Mouse (Mus musculus): Measurements from ENCODE around the gene Gm13278. TPM values are rescaled to one million over a fixed set of nuclear protein-coding genes. Genes with fewer than 3 reads are reported as not detected.
"Not testable (repeated sequence)": the region's sequence is repeated elsewhere in the genome, so short reads cannot be mapped to it uniquely, and the experiment has no call there.

Gene Gm13278
- polyA plus RNA-seq (2012; rRNA removed), result not detected in 2 replicates

DNA sequence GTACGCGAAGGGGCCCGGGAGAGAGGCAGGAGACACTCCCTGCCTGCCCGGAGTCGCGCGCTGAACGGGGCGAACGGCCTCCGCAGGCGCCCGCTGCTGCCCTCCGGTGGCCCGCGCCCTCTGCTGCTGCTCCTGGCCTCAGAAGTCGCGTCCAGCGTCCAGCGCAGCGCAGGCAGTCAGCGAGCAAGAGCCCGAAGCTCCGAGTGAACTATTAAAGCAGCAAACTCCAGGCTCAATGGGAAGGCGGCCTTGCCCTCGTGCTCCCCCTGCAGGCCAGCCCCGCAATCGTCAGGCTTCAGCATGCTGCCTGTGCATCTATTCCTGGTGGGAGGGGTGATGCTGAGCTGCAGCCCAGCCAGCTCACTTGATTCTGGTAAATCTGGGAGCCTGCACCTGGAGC, at the start of gene Gm13278:
Gene Gm13278 (plus strand): TSS at position 301 of the 400 bp plus-strand sequence.
- H3K4me1 ChIP-seq (ENCODE audit: control insufficient read depth, insufficient read depth, low read length); H3K27me3 ChIP-seq (ENCODE audit: control insufficient read depth, insufficient read depth, low read length); H3K4me3 ChIP-seq (replicated peaks; ENCODE audit: insufficient read depth, low read depth, low read length); DNase-seq; H3K27ac ChIP-seq (ENCODE audit: insufficient read depth, low read length): not testable (repeated sequence)
- WGBS, result no CpG with 5 or more reads among the region's 28 CpGs

DNA sequence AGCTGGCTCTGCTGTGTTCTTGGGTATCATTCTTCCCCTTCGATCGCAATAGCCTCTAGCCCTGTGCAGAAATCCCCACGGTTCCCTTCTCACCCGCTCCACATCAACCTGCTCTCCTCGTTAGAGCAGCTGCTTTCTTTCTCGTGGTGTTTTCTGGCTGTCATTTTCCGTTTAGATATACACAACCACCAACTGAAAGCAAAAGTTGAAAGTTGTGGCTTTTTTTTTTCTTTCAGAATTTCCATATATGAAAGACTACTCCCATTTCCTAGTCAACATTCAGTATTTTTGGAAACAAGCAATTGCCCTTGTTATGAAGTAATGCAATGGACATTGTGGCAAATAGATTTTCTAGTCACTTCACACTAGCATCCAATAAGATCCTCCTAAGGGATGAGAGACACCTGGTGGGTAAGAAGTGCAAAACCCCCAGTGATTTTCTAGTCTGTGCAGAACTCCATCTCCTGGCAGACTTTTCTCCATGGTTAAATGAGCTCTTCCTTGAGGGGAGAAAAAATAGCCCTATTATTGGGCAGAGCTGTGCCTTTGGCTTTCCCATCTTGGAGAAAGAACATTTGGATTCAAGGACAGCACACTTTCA, 48.5 kb upstream of the Gm13278 start:
- TF ChIP-seq POLR2A (IDR thresholded peaks at IDR 0.05; ENCODE audit: borderline replicate concordance, insufficient read depth, low read length) (no peak), CTCF (IDR thresholded peaks at IDR 0.05; ENCODE audit: borderline replicate concordance, insufficient read depth, low read depth, low read length) (no peak)
- Histone ChIP-seq H3K27me3 (ENCODE audit: control insufficient read depth, insufficient read depth, low read length) (no peaks in the 10 kb centered on the region), H3K27ac (ENCODE audit: insufficient read depth, low read length) (no peak overlapping the region), H3K4me1 (ENCODE audit: control insufficient read depth, insufficient read depth, low read length) (no peaks in the 10 kb centered on the region), H3K4me3 (replicated peaks; ENCODE audit: insufficient read depth, low read depth, low read length) (no peak overlapping the region)
- WGBS, result 74% methylated on average over 7 of the region's 7 CpGs
- no peak for DNase-seq

DNA sequence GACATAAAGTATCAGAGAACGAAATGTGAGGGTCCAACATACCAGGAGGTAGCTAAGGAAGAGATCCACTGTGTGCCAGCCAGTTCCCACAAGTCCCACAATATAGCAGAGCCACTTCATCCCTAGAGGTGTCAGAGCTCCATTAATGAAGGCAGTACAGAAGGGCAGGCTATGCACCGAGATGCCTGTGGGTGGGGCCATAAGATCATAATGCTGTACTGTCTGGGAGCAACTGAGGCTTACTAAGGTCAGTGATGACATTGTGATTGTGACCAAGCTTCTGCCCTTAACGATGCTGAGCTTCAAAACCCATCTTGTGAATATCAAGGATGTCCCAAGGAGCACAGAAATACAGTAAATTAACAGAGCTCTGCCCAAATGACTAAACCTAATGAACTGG, 47.1 kb upstream of the Gm13278 start:
- 59% methylated on average over 3 of the region's 3 CpGs for WGBS
- H3K27me3 ChIP-seq (ENCODE audit: control insufficient read depth, insufficient read depth, low read length), result no peaks in the 10 kb centered on the region
- no peak overlapping the region for H3K4me3 ChIP-seq (replicated peaks; ENCODE audit: insufficient read depth, low read depth, low read length)
- TF ChIP-seq POLR2A (IDR thresholded peaks at IDR 0.05; ENCODE audit: borderline replicate concordance, insufficient read depth, low read length) (no peak), CTCF (IDR thresholded peaks at IDR 0.05; ENCODE audit: borderline replicate concordance, insufficient read depth, low read depth, low read length) (peak; percentile 44; the same call in 1 of the 2 replicates)
- no peaks in the 10 kb centered on the region for H3K4me1 ChIP-seq (ENCODE audit: control insufficient read depth, insufficient read depth, low read length)
- H3K27ac ChIP-seq (ENCODE audit: insufficient read depth, low read length), result no peak overlapping the region
- no peak for DNase-seq

DNA sequence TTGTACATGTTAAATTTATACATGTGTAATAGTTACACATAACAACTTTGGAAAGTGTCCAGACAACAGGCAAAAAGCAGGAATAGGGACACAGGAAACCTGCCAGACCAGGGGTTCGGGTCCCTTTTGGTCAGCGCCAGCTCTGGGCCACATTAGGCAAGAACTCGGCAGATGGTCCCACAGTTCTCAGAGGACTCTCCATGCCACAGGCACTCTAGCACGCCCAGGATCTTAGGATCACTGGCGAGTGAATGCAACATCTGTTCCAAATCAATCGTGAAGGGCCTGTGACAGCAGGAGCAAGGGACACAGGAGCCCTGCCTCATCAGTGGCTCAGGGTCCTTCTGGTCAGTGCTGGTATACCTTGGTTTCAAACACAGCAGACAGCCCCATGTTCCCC, 41.4 kb upstream of the Gm13278 start:
- DNase-seq, result no peak

DNA sequence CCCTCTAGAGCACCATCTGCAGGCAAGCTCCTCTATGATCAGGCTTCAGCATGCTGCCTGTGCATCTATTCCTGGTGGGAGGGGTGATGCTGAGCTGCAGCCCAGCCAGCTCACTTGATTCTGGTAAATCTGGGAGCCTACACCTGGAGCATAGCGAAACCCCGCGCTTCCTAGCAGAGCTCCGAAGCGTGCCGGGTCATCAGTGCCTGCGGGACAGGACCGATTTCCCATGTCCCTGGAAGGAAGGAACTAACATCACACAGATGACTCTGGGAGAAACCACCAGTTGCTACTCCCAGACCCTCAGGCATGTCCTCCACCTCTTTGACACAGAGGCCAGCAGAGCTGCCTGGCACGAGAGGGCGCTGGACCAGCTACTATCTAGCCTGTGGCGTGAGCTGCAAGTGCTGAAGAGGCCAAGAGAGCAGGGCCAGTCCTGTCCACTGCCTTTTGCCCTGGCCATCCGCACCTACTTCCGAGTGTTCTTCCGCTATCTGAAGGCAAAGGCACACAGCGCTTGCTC, 36.5 kb upstream of the Gm13278 start, which contains the start of gene Gm13271:
Gene Gm13271 (plus strand): TSS at position 51 of the 523 bp plus-strand sequence.
- H3K4me3 ChIP-seq (replicated peaks; ENCODE audit: insufficient read depth, low read depth, low read length); H3K27me3 ChIP-seq (ENCODE audit: control insufficient read depth, insufficient read depth, low read length); H3K4me1 ChIP-seq (ENCODE audit: control insufficient read depth, insufficient read depth, low read length); H3K27ac ChIP-seq (ENCODE audit: insufficient read depth, low read length): not testable (repeated sequence)
- peak; percentile 77 to 80 for DNase-seq
- WGBS, result 84% methylated on average over 15 of the region's 15 CpGs

More for the DNA sequence above, 41.4 kb upstream of the Gm13278 start:
- no peaks in the 10 kb centered on the region for H3K4me1 ChIP-seq (ENCODE audit: control insufficient read depth, insufficient read depth, low read length)
- H3K4me3 ChIP-seq (replicated peaks; ENCODE audit: insufficient read depth, low read depth, low read length), result no peak overlapping the region
- no peak for TF ChIP-seq CTCF (IDR thresholded peaks at IDR 0.05; ENCODE audit: borderline replicate concordance, insufficient read depth, low read depth, low read length)
- no peak for TF ChIP-seq POLR2A (IDR thresholded peaks at IDR 0.05; ENCODE audit: borderline replicate concordance, insufficient read depth, low read length)
- WGBS, result 33% methylated on average over 6 of the region's 6 CpGs
- H3K27ac ChIP-seq (ENCODE audit: insufficient read depth, low read length), result no peak overlapping the region
- no peaks in the 10 kb centered on the region for H3K27me3 ChIP-seq (ENCODE audit: control insufficient read depth, insufficient read depth, low read length)

DNA sequence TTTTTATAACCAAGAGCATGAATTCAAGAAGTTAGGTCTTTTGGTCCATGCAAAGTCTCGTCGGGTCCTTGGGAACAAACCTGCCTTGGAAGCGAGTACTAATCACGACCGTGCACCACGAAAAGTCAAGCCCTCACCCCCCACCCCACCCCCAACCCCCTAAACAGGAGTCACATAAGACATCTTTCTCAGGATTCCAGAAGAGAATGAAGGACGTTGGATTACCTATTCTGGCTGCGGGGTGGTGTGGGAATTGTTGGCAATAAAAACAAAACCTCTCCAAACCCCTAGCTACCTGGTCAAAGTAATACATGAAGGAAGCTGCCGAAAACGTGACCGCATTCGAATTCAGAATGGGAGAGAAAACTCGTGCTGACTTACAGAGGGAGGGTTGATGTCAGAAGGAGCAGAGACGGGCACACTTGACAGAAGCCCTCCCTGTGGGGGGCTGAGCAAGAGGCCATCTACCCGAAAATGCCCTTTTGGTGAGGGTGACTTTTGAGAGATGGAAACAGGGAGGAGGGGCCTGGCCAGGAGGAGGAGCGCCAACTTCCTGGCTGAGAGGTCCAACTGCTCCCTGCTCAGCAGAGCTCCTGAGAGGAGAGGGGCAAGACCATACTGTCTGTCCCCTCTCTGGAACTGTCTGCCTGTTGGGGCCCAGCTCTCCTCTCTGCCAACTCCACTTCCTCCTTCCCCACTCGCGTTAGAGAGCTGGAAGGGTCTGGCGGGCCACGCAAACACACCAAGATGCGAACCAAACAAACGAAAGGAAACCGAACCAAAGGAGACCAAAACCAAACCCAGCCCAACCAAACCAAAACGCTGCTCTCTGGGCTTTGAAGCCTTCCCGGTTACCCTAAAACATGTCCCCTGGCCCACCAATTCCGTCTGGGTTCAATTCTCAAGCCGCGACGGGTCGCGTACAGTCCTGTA, 34.5 kb upstream of the Gm13278 start:
- DNase-seq, result peak; percentile 17 to 25
- H3K4me3 ChIP-seq (replicated peaks; ENCODE audit: insufficient read depth, low read depth, low read length), result peak overlapping the region; percentile 70
- peak overlapping the region; percentile 41; the same call in 1 of the 2 replicates for H3K27ac ChIP-seq (ENCODE audit: insufficient read depth, low read length)
- 9% methylated on average over 28 of the region's 31 CpGs for WGBS
- not testable (repeated sequence) for H3K27me3 ChIP-seq (ENCODE audit: control insufficient read depth, insufficient read depth, low read length); H3K4me1 ChIP-seq (ENCODE audit: control insufficient read depth, insufficient read depth, low read length)

DNA sequence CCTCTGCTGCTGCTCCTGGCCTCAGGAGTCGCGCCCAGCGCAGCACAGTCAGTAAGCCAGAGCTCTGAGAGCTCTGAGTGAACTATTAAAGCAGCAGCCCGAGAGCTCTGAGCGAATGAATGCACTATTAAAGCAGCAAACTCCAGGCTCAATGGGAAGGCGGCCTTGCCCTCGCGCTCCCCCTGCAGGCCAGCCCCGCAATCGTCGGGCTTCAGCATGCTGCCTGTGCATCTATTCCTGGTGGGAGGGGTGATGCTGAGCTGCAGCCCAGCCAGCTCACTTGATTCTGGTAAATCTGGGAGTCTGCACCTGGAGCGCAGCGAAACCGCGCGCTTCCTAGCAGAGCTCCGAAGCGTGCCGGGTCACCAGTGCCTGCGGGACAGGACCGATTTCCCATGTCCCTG, 33.7 kb upstream of the Gm13278 start:
- H3K4me3 ChIP-seq (replicated peaks; ENCODE audit: insufficient read depth, low read depth, low read length), result peak overlapping the region; percentile 70
- TF ChIP-seq POLR2A (IDR thresholded peaks at IDR 0.05; ENCODE audit: borderline replicate concordance, insufficient read depth, low read length) (peak; percentile 20; the same call in 1 of the 2 replicates), CTCF (IDR thresholded peaks at IDR 0.05; ENCODE audit: borderline replicate concordance, insufficient read depth, low read depth, low read length) (peak; percentile 70)
- DNase-seq, result peak; percentile 89 to 94
- WGBS, result 0% methylated on average over 21 of the region's 21 CpGs
- H3K4me1 ChIP-seq (ENCODE audit: control insufficient read depth, insufficient read depth, low read length); H3K27me3 ChIP-seq (ENCODE audit: control insufficient read depth, insufficient read depth, low read length); H3K27ac ChIP-seq (ENCODE audit: insufficient read depth, low read length): not testable (repeated sequence)

DNA sequence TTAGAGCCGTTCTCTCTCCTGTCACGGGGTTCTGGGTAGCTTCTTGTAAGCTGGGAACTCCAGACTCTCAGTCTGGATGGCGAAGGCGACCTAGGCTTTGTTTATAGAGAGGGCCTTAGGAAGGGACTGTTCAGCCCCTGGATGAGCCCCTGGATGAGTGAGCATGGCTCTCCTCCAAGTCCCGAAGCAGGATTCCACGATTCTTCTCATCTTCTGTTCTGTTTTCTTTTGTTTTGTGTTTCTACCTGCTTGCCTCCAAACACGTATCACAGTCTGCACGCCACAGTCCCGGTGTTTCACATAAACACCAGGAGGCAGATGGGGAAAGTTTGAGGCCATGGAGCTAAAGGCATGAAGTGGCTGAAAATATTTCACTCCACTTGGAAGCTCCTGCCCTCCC, 32.6 kb upstream of the Gm13278 start:
- not testable (repeated sequence) for DNase-seq; H3K4me3 ChIP-seq (replicated peaks; ENCODE audit: insufficient read depth, low read depth, low read length); H3K4me1 ChIP-seq (ENCODE audit: control insufficient read depth, insufficient read depth, low read length); H3K27ac ChIP-seq (ENCODE audit: insufficient read depth, low read length); H3K27me3 ChIP-seq (ENCODE audit: control insufficient read depth, insufficient read depth, low read length)
- 91% methylated on average over 9 of the region's 9 CpGs for WGBS

DNA sequence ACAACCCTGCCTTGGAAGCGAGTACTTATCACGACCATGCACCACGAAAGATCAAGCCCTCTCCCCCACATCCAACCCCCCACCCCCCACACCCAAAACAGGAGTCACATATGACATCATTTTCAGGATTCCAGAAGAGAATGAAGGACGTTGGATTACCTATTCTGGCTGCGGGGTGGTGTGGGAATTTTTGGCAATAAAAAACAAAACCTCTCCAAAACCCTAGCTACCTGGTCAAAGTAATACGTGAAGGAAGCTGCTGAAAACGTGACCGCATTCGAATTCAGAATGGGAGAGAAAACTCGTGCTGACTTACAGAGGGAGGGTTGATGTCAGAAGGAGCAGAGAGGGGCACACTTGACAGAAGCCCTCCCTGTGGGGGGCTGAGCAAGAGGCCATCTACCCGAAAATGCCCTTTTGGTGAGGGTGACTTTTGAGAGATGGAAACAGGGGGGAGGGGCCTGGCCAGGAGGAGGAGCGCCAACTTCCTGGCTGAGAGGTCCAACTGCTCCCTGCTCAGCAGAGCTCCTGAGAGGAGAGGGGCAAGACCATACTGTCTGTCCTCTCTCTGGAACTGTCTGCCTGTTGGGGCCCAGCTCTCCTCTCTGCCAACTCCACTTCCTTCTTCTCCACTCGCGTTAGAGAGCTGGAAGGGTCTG, 31.6 kb upstream of the Gm13278 start, which contains the start of gene Gm13283:
Gene Gm13283 (plus strand): TSS at position 510 of the 659 bp plus-strand sequence.
- not testable (repeated sequence) for H3K4me3 ChIP-seq (replicated peaks; ENCODE audit: insufficient read depth, low read depth, low read length); H3K27me3 ChIP-seq (ENCODE audit: control insufficient read depth, insufficient read depth, low read length); H3K4me1 ChIP-seq (ENCODE audit: control insufficient read depth, insufficient read depth, low read length); H3K27ac ChIP-seq (ENCODE audit: insufficient read depth, low read length)
- 24% methylated on average over 9 of the region's 14 CpGs for WGBS
- DNase-seq, result peak; percentile 45 to 47

DNA sequence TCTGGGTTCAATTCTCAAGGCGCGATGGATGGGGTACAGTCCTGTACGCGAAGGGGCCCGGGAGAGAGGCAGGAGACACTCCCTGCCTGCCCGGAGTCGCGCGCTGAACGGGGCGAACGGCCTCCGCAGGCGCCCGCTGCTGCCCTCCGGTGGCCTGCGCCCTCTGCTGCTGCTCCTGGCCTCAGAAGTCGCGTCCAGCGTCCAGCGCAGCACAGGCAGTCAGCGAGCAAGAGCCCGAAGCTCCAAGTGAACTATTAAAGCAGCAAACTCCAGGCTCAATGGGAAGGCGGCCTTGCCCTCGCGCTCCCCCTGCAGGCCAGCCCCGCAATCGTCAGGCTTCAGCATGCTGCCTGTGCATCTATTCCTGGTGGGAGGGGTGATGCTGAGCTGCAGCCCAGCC, 30.9 kb upstream of the Gm13278 start:
- H3K27ac ChIP-seq (ENCODE audit: insufficient read depth, low read length); H3K27me3 ChIP-seq (ENCODE audit: control insufficient read depth, insufficient read depth, low read length); H3K4me1 ChIP-seq (ENCODE audit: control insufficient read depth, insufficient read depth, low read length); H3K4me3 ChIP-seq (replicated peaks; ENCODE audit: insufficient read depth, low read depth, low read length): not testable (repeated sequence)
- peak; percentile 74 to 79 for DNase-seq
- WGBS, result under 1% methylated on average over 28 of the region's 28 CpGs

DNA sequence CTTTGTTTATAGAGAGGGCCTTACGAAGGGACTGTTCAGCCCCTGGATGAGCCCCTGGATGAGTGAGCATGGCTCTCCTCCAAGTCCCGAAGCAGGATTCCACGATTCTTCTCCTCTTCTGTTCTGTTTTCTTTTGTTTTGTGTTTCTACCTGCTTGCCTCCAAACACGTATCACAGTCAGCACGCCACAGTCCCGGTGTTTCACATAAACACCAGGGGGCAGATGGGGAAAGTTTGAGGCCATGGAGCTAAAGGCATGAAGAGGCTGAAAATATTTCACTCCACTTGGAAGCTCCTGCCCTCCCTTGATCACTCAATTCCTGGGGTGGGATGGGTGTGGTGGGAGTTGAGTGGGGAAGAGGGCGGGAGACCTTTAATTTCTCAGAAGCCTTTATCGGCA, 29.6 kb upstream of the Gm13278 start:
- not testable (repeated sequence) for H3K4me3 ChIP-seq (replicated peaks; ENCODE audit: insufficient read depth, low read depth, low read length); H3K27me3 ChIP-seq (ENCODE audit: control insufficient read depth, insufficient read depth, low read length); H3K4me1 ChIP-seq (ENCODE audit: control insufficient read depth, insufficient read depth, low read length); H3K27ac ChIP-seq (ENCODE audit: insufficient read depth, low read length)
- WGBS, result 72% methylated on average over 6 of the region's 8 CpGs
- DNase-seq, result peak; percentile 72 to 74
